Mouse (Mus musculus) adrenal gland, postnatal 36 days (tissue): ENCODE results near the gene Gars. TPM values are rescaled to one million over a fixed set of nuclear protein-coding genes. Genes with fewer than 3 reads are reported as not detected.

Experiments used
- DNase-seq, 2 experiments: peaks; one replicate each; pipeline ENCODE4 v3.0.0; 2021; ENCODE audit warnings: mixed read lengths in 1 of 2
- total RNA-seq, 2 experiments: library from RNA; stranded (reverse); gene quantifications; 2 replicates each; pipeline ENCODE4 v1.2.3; 2021

The Gars gene
- total RNA-seq, 2 experiments from 2014 or later, result 79.6 to 101 TPM

- no peak for DNase-seq
These were observed 1.1 kb upstream of the Gars start for GRCm38 (mm10) chr6:55036731-55037130.

- peak; percentile 17 to 33 for DNase-seq
These were observed 1.1 kb downstream of the Gars start for GRCm38 (mm10) chr6:55038671-55039445.

- DNase-seq, result no peak
These were observed 1.6 kb downstream of the Gars start for GRCm38 (mm10) chr6:55039446-55039783.

- no peak for DNase-seq
These were observed 2.2 kb downstream of the Gars start for GRCm38 (mm10) chr6:55040031-55040430.

GRCm38 (mm10) chr6:55043206-55043605 lies 5.4 kb downstream of the Gars start:
- no peak for DNase-seq

- DNase-seq, result no peak
These were observed 6.7 kb downstream of the Gars start for GRCm38 (mm10) chr6:55044542-55044941.

- no peak for DNase-seq
These were observed 7.5 kb downstream of the Gars start for GRCm38 (mm10) chr6:55045326-55045725.

GRCm38 (mm10) chr6:55049186-55049585 lies 11.4 kb downstream of the Gars start:
- peak in 1 of 2 experiments; percentile 21 for DNase-seq

- DNase-seq, result peak in 1 of 2 experiments; percentile 26
These were observed 16.7 kb downstream of the Gars start for GRCm38 (mm10) chr6:55054491-55054890.

GRCm38 (mm10) chr6:55057427-55057826 lies 19.6 kb downstream of the Gars start:
- no peak for DNase-seq

GRCm38 (mm10) chr6:55060241-55060825 lies 22.5 kb downstream of the Gars start:
- no peak for DNase-seq

- no peak for DNase-seq
These were observed 23.5 kb downstream of the Gars start for GRCm38 (mm10) chr6:55061328-55061727.

GRCm38 (mm10) chr6:55062200-55062599 lies 24.4 kb downstream of the Gars start:
- DNase-seq, result no peak

GRCm38 (mm10) chr6:55063793-55064476 lies 26.1 kb downstream of the Gars start:
- no peak for DNase-seq

GRCm38 (mm10) chr6:55064477-55064827 lies 26.6 kb downstream of the Gars start:
- no peak for DNase-seq

GRCm38 (mm10) chr6:55065903-55066302 lies 28.1 kb downstream of the Gars start:
- DNase-seq, result no peak

- no peak for DNase-seq
These were observed 38.9 kb downstream of the Gars start for GRCm38 (mm10) chr6:55076561-55077255.

- DNase-seq, result no peak
These were observed 43.6 kb downstream of the Gars start for GRCm38 (mm10) chr6:55081379-55081778.

GRCm38 (mm10) chr6:55082261-55083051 lies 44.6 kb downstream of the Gars start:
- DNase-seq, result no peak

GRCm38 (mm10) chr6:55087355-55087754 lies 49.5 kb downstream of the Gars start:
- DNase-seq, result no peak

GRCm38 (mm10) chr6:55090639-55091038 lies 52.8 kb downstream of the Gars start:
- peak; percentile 8 to 26 for DNase-seq

GRCm38 (mm10) chr6:55091396-55091795 lies 53.6 kb downstream of the Gars start:
- DNase-seq, result no peak
